Mouse (Mus musculus) left cerebral cortex, postnatal 25 days (tissue): ENCODE measurements around the gene Zfp286. TPM values are rescaled to one million over a fixed set of nuclear protein-coding genes. Genes with fewer than 3 reads are reported as not detected.

Experiments used
- DNase-seq, 2 experiments: peaks; one replicate each; pipeline ENCODE4 v3.0.0; 2022; ENCODE audit warnings: low spot score in 2 of 2, mixed read lengths in 1 of 2
- intact Hi-C: fragments of 180-260 bp; cut with DNase I; formaldehyde crosslinking; loops from one replicate; pipeline ENCODE4 v1.15.1; 2025
- total RNA-seq, 2 experiments: library from RNA; stranded (reverse); gene quantifications; 2 replicates each; pipeline ENCODE4 v1.2.3; 2021

Gene Zfp286
- total RNA-seq = 10 to 100 TPM; 21.1 to 22.5 TPM

DNA sequence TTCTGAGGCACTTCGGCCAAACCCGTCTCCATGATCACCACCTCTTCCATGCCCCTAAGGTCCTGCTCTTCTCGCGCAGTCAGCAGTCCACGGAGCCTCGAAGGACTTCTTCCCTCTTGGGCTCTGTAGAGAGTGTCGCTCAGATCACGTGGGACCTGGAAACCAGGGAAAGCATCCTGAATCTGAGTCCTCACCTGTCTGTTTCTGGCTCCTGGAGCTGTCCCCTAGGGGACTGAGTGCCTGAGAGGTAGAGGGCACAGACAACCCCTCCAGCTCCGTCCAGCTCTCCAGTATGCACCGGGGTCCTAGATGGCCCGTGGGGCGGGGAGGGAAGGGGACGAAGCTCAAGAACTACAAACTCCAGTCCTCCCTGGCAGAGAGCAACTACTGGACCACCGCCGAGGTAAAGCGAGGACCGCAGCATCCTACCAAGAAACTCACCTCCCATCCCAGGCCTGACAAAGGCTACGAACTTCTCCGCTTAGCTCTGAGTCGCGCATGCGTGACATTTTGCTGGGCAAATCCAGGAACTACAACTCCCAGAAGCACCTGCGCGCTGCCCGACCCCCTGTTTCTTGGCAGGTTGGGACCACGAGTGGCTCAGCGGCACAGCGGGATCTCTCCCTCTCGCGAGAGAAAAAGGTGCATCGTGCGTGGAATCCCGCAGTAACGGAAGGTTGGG, at the start of gene Zfp286:
TSS of gene Zfp286 (minus strand) at position 528 of the 682 bp plus-strand sequence.
- intact Hi-C loops = no loop called here
- DNase-seq = peak; percentile 91 to 96

DNA sequence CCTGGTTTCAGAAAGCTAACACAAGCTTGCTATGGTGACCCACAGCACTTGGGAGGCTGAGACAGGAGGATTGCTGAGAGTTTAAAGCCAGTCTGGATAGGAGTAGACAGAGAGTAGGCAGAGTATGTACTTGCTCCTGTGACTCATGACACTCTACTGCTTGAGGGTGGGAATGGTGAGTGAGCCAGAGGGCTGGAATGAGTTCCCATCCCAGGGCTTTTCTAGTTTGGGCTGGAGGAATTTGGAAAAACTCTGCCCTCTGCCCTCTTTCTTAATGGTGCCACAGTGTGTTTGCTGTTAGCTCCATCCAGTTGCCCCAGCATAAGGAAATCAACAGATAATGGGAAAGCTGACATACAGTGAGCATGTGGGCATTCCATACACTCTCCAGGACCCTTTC, 42.6 kb upstream of the Zfp286 start:
- intact Hi-C loops = no loop called here
- no peak for DNase-seq

DNA sequence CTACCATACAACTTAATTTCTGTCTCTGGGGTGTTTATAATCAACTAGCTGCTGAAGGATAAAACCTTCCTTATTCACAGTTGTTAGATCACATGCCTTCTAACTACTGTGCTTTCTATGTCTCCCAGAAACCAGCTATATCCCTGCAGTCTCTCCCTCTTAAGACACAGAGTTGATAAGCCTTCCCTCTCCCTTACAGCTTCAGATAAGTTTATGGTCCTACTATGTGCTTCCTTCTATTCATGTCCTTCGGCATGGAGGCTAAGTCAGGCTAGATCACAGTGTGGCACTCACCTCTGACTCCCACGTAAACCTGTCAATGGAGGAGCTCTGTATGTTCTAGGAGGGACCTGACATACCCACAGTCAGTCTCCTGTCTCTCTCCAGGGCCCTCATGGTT, 41.1 kb upstream of the Zfp286 start:
- no peak for DNase-seq
- intact Hi-C loops = no loop called here

- DNase-seq = no peak
- intact Hi-C loops = no loop called here
These were observed 38.6 kb upstream of the Zfp286 start for GRCm38 (mm10) chr11:62827911-62828310.

DNA sequence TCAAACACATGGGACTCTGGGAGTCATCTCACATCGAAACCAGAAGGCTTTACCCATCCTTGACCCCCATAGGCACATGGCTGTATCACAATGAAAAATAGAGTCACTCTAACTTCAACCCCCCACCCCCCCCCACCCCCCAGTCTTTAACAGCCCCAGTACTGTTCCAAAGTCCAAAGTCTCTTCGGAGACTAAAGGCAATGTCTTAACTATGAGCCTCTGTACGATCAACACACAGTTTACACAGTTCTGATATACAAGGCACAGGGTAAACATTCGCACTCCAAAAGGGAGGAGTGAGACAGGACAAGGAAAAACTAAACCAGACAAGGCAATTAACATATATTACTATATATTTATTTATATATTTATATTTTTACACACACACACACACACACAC, 37.9 kb upstream of the Zfp286 start:
- DNase-seq = no peak
- intact Hi-C loops = no loop called here

DNA sequence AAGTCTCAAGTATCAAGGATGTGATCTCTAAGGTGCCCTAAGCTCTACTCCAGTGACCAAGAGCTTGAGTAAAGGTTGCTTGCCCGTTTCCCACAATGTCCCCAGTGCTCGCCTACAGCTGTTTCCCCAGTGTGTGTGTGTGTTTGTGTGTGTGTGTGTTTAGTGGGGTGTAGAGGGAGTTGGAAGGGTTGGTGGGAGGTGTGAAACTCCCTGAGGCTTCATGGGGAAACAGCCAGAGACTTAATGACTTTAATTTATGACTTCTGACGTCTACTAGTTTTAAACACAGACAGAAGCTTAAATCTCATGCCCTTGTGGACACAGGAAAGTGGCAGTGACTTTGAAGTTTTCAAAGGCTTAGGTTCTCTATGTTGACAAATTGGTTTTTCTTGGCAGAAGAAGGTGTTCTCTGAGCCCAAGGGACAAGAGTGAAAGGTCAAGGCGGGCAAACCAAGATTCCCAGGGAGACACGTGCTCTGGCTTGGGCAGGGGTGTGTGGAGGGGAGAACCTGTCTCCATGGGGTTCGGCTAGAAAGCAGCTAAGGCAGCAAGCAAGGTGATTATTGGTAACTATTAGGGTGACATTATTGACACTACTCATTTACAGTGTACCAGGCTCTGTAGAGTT, 37.0 kb upstream of the Zfp286 start:
- intact Hi-C loops = no loop called here
- DNase-seq = no peak

- intact Hi-C loops = no loop called here
- DNase-seq = no peak
These were observed 36.2 kb upstream of the Zfp286 start for GRCm38 (mm10) chr11:62825222-62826105.

DNA sequence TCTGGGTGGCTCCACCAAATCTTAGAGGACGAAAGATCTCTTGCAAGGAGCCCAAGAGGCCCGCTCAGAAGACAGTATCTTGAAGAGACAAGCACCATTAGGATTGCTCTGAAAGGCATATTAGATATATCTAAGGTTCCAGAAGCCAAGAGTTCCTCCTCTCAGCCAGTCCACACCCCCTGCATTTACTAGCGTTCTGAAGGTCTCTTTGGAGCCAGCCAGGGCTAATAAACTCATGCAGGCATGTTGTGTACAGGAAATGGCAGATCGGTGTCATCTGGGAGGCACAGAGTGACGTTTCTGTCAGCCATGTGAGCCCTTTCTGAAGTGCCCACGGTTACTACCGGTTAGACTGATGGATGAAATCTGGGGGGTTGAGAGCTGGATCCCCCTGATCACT, 34.9 kb upstream of the Zfp286 start:
- no peak for DNase-seq
- intact Hi-C loops = no loop called here

GRCm38 (mm10) chr11:62821893-62822292, 32.6 kb upstream of the Zfp286 start:
- intact Hi-C loops = no loop called here

DNA sequence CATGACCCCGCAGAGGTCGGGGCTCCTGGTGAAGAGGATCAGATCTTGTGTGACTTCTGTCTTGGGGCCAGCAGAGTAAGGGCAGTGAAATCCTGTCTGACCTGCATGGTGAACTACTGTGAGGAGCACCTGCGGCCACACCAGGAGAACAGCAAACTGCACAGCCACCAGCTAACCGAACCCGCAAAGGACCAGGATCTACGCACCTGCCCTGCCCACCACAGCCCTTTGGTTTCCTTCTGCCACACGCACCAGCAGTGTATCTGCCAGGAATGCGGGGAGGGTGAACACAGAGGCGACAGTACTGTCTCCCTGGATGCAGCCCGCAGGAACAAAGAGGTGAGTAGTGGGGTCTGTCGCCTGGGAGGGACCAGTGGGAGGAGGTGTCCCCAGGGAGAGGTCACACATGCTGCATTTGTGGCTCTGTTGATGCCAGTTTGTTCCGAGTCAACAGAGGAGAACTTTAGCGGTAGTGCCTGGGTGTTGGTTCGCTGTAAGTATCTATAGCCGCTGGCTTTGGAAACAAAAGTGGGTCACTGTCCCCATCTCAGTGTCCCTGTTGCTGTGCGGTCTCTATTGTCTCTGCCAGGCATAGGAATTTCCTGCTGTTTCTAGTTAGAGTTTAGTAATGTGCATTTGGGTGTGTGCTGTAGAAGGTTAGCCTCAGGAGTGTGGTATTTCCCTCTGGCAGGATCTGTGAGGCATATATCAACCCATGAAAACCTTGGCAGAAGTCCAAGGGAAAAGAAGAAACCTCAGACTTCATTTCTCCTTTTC, 31.6 kb upstream of the Zfp286 start:
- intact Hi-C loops = no loop called here

More at GRCm38 (mm10) chr11:62821893-62822292, 32.6 kb upstream of the Zfp286 start:
- DNase-seq = no peak

DNA sequence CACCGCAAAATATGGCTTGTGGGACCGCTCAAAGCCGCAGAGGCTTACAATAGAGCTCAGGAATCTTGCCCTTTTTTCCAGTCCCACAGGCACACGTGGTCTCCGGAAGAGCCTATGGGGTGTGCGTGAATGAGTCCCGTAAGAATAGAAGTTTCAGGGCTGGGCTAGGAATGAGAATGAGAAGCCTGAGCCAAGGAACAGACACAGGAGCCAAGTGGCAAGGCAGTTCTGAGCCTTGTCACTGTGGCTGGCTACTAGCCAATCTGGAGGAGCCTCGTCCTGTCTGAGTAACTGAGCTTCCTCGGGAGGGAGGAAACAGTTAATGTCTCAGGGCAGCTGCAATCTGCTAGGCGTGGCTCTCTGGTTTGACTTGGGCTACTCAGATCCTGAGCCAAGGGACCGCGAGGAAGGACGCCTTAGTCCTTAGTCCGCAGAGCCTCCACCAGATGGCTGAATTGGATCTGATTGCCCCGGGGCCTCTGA, 30.8 kb upstream of the Zfp286 start, which contains the start of gene Trim16:
TSS of gene Trim16 (plus strand) at position 173 of the 483 bp plus-strand sequence.
- peak; percentile 13 to 50 for DNase-seq
- intact Hi-C loops = no loop called here

More for the DNA sequence above, 31.6 kb upstream of the Zfp286 start:
- DNase-seq = peak in 1 of 2 experiments; percentile 5

DNA sequence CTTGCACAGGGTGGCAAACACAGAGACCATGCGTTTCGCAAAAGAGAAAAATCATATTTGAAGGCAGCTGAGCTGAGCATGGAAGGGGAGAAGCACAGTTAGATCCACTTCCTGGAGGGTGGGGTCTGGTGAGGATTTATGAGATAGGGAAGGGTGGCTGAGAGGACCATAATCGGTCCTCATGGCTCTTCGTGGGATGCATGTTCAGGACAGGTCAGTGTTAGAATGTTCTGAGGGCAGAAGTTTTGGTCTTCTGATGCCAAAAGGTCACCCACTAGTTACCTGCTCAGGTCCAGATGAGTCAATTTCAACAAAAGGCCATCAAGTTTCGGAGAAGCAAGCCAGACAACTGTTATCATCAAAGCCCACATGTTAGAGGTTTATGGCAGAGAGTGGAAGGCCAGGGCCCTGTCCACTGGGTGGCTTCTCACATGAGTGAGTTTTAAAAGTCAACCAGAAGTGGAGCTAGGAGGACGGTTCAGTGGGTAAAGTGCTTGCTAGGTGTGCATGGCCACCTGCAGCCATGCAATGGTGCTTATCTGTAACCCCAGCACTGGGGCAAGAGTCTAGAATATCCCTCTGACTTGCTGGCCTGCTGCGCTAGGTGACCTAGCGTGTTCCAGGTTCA, 29.9 kb upstream of the Zfp286 start:
- no peak for DNase-seq
- intact Hi-C loops = no loop called here

GRCm38 (mm10) chr11:62816591-62816990, 27.3 kb upstream of the Zfp286 start:
- intact Hi-C loops = no loop called here
- DNase-seq = no peak

- intact Hi-C loops = no loop called here
- DNase-seq = no peak
These were observed 26.2 kb upstream of the Zfp286 start for GRCm38 (mm10) chr11:62815438-62815837.

- intact Hi-C loops = no loop called here
These were observed 25.4 kb upstream of the Zfp286 start for GRCm38 (mm10) chr11:62814625-62815024.

DNA sequence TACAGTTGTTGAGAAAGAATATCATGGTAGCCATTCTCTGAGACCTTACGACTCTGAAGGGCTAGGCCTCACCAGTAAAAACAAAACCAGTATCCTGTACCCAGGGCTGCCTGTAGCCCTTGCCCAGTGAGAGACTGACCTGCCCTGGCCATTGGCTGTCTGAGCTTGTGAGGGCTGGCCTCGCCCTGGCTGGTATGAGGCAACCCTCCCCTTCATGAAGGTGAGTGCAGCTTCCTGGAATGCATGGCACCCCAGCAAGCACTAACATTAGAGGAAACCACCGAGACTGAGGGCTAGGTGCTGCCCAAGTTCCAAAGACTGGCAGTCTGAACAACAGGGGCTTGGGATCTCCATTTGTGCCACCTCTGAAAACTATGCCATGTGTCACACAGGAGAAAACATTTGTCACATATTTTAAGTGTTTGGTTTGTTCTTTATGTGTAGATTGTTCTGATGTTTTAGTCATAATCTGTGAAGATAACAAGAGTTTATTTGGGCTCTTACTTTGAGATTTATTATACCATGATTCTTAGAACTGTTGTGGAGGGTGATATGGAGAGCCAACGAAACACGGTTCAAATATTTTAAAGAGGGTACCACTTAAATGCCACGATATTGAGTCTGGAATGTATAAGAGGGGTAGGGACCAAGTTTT, 24.8 kb upstream of the Zfp286 start:
- DNase-seq = no peak
- intact Hi-C loops = no loop called here

More at GRCm38 (mm10) chr11:62814625-62815024, 25.4 kb upstream of the Zfp286 start:
- DNase-seq = peak in 1 of 2 experiments; percentile 8

- no peak for DNase-seq
- intact Hi-C loops = no loop called here
These were observed 24.2 kb upstream of the Zfp286 start for GRCm38 (mm10) chr11:62813497-62813896.

GRCm38 (mm10) chr11:62812268-62812667, 23.0 kb upstream of the Zfp286 start:
- intact Hi-C loops = no loop called here
- no peak for DNase-seq
